Mouse (Mus musculus): ENCODE data around the gene Nod2.

Gene Nod2

GRCm38 (mm10) chr8:88681046-88681445 is 33.9 kb downstream of the Nod2 start:
- DNase-seq = no peak

GRCm38 (mm10) chr8:88683656-88684289 is 36.7 kb downstream of the Nod2 start:
- no peak for DNase-seq

GRCm38 (mm10) chr8:88686226-88686905 is 39.3 kb downstream of the Nod2 start:
- DNase-seq = no peak

- no peak for DNase-seq
Measured at GRCm38 (mm10) chr8:88686906-88687235, 39.8 kb downstream of the Nod2 start.

- no peak for DNase-seq
Measured at GRCm38 (mm10) chr8:88689151-88689550, 42.0 kb downstream of the Nod2 start.

GRCm38 (mm10) chr8:88689891-88690290 is 42.8 kb downstream of the Nod2 start:
- no peak for DNase-seq

- no peak for DNase-seq
Measured at GRCm38 (mm10) chr8:88691342-88691948, 44.3 kb downstream of the Nod2 start.

- DNase-seq = no peak
Measured at GRCm38 (mm10) chr8:88691961-88692360, 44.8 kb downstream of the Nod2 start.

GRCm38 (mm10) chr8:88692866-88693265 is 45.8 kb downstream of the Nod2 start:
- DNase-seq = no peak

- no peak for DNase-seq
Measured at GRCm38 (mm10) chr8:88693376-88693775, 46.3 kb downstream of the Nod2 start.

- peak; percentile 37 for DNase-seq
Measured at GRCm38 (mm10) chr8:88694291-88694690, 47.2 kb downstream of the Nod2 start.

GRCm38 (mm10) chr8:88696228-88696627 is 49.1 kb downstream of the Nod2 start:
- DNase-seq = no peak

- peak; percentile 100 for DNase-seq
Measured at GRCm38 (mm10) chr8:88696721-88697641, 49.9 kb downstream of the Nod2 start, which contains the start of gene Cyld. Gene Cyld, plus strand, starts transcription at chr8:88697028.

- peak; percentile 47 for DNase-seq
Measured at GRCm38 (mm10) chr8:88697642-88698031, 50.5 kb downstream of the Nod2 start.

- DNase-seq = no peak
Measured at GRCm38 (mm10) chr8:88698048-88698447, 50.9 kb downstream of the Nod2 start.

- peak; percentile 33 for DNase-seq
Measured at GRCm38 (mm10) chr8:88701611-88702010, 54.5 kb downstream of the Nod2 start.

- DNase-seq = no peak
Measured at GRCm38 (mm10) chr8:88702816-88703215, 55.7 kb downstream of the Nod2 start.

- no peak for DNase-seq
Measured at GRCm38 (mm10) chr8:88723256-88723963, 76.3 kb downstream of the Nod2 start.
